Mouse (Mus musculus): ENCODE data around the gene 4930415O20Rik. TPM values are rescaled to one million over a fixed set of nuclear protein-coding genes. Genes with fewer than 3 reads are reported as not detected.

Gene 4930415O20Rik
- polyA plus RNA-seq, 1 experiment: 0.10 TPM

Other genes starting within 250 kb of the 4930415O20Rik start
- gene Olfr284, start 230.0 kb upstream of the 4930415O20Rik start, polyA plus RNA-seq (2012; fragmentation: generic; extraction: Trizol): not detected
- gene Olfr283, start 190.1 kb upstream of the 4930415O20Rik start, polyA plus RNA-seq (2012; fragmentation: generic; extraction: Trizol): not detected
- gene Olfr282, start 139.8 kb upstream of the 4930415O20Rik start, polyA plus RNA-seq (2012; fragmentation: generic; extraction: Trizol): not detected
- not detected for gene Olfr281, start 118.4 kb upstream of the 4930415O20Rik start, polyA plus RNA-seq (2012; fragmentation: generic; extraction: Trizol)
- gene OR5BS1P, start 101.1 kb upstream of the 4930415O20Rik start, polyA plus RNA-seq (2012; fragmentation: generic; extraction: Trizol): not detected
- not detected for gene Lalba, start 88.3 kb upstream of the 4930415O20Rik start, polyA plus RNA-seq (2012; fragmentation: generic; extraction: Trizol)
- gene Olfr279, start 78.6 kb upstream of the 4930415O20Rik start, polyA plus RNA-seq (2012; fragmentation: generic; extraction: Trizol): not detected
- gene Kansl2, start 36.7 kb upstream of the 4930415O20Rik start, polyA plus RNA-seq (2012; fragmentation: generic; extraction: Trizol): 109 TPM
- 12.6 TPM for gene Ccnt1, start 81 bp upstream of the 4930415O20Rik start, polyA plus RNA-seq (2012; fragmentation: generic; extraction: Trizol)
- 32.4 TPM for gene Adcy6, start 39.1 kb downstream of the 4930415O20Rik start, polyA plus RNA-seq (2012; fragmentation: generic; extraction: Trizol)
- 80.8 TPM for gene Cacnb3, start 59.8 kb downstream of the 4930415O20Rik start, polyA plus RNA-seq (2012; fragmentation: generic; extraction: Trizol)
- gene Ddx23, start 91.9 kb downstream of the 4930415O20Rik start, polyA plus RNA-seq (2012; fragmentation: generic; extraction: Trizol): 102 TPM
- gene Rnd1, start 106.5 kb downstream of the 4930415O20Rik start, polyA plus RNA-seq (2012; fragmentation: generic; extraction: Trizol): 14.4 TPM
- 2.4 TPM for gene Ccdc65, start 137.2 kb downstream of the 4930415O20Rik start, polyA plus RNA-seq (2012; fragmentation: generic; extraction: Trizol)
- gene Fkbp11, start 157.2 kb downstream of the 4930415O20Rik start, polyA plus RNA-seq (2012; fragmentation: generic; extraction: Trizol): 52.9 TPM
- gene Arf3, start 192.2 kb downstream of the 4930415O20Rik start, polyA plus RNA-seq (2012; fragmentation: generic; extraction: Trizol): 72.0 TPM
- 3.3 TPM for gene Wnt10b, start 207.1 kb downstream of the 4930415O20Rik start, polyA plus RNA-seq (2012; fragmentation: generic; extraction: Trizol)
- gene Wnt1, start 218.9 kb downstream of the 4930415O20Rik start, polyA plus RNA-seq (2012; fragmentation: generic; extraction: Trizol): 0.06 TPM
- gene Ddn, start 238.5 kb downstream of the 4930415O20Rik start, polyA plus RNA-seq (2012; fragmentation: generic; extraction: Trizol): 0.11 TPM